Mouse (Mus musculus) ovary, postnatal 14 days (tissue): Measurements from ENCODE around the gene Tnfaip8l1.

Experiments
- DNase-seq: peaks from one replicate; pipeline ENCODE4 v3.0.0; 2022; ENCODE audit warnings: low spot score

Tnfaip8l1 gene

DNA sequence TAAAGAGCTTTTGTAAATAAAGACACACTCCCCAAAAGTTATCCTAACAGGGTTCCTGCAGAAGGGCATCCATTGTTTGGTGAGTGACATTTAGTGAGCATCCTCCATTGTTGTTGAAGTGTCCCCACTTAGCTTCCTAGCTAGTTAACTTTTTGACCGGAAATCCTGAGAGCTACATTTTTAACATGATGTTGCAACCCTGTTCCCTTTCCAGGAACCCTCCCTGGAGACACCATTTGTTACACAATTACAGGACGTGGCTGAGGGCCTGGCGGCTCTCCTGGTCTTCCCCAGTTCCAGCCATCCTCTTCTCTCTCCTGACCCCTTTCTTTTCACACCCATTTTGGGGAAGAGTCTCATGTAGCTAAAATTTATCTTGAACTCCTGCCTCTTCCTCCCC lies 57.5 kb downstream of the Tnfaip8l1 start:
- DNase-seq: no peak
